Mouse (Mus musculus) thymus, adult 2 months (tissue): Measurements from ENCODE around the gene Gpr179. TPM values are rescaled to one million over a fixed set of nuclear protein-coding genes. Genes with fewer than 3 reads are reported as not detected.

Source experiments
- DNase-seq: peaks from one replicate; pipeline ENCODE4 v3.0.0; 2021
- H3K27ac ChIP-seq: fragments of 200-500 bp; 2 replicates; pipeline ENCODE4 v1.5.1; 2012; ENCODE audit warnings: low read length, control low read depth; ENCODE audit not compliant: control insufficient read depth, insufficient read depth
- H3K27me3 ChIP-seq: fragments of 200-500 bp; 2 replicates; pipeline ENCODE4 v1.6.1; 2012; ENCODE audit warnings: mild to moderate bottlenecking, low read length, moderate library complexity, mixed read lengths; ENCODE audit not compliant: control insufficient read depth, insufficient read depth
- H3K36me3 ChIP-seq: fragments of 200-500 bp; 2 replicates; pipeline ENCODE4 v1.6.1; 2012; ENCODE audit warnings: mild to moderate bottlenecking, low read length, moderate library complexity; ENCODE audit not compliant: control insufficient read depth, insufficient read depth
- H3K4me1 ChIP-seq: fragments of 200-500 bp; replicated peaks from 2 replicates; pipeline ENCODE4 v1.6.1; 2012; ENCODE audit warnings: low read length; ENCODE audit not compliant: control insufficient read depth, insufficient read depth
- H3K4me3 ChIP-seq: fragments of 200-500 bp; 2 replicates; pipeline ENCODE4 v1.5.1; 2012; ENCODE audit warnings: mild to moderate bottlenecking, low read length, control low read depth, moderate library complexity; ENCODE audit not compliant: control insufficient read depth, insufficient read depth
- CTCF ChIP-seq: fragments of 200-500 bp; IDR thresholded peaks from 2 replicates; pipeline ENCODE4 v1.5.1; 2012; ENCODE audit warnings: mild to moderate bottlenecking, control low read depth, low read length, moderate library complexity, borderline replicate concordance; ENCODE audit not compliant: control insufficient read depth, poor library complexity, insufficient read depth; ENCODE audit errors: extremely low read depth
- POLR2A ChIP-seq: fragments of 200-500 bp; IDR thresholded peaks from 2 replicates; pipeline ENCODE4 v1.6.1; 2012; ENCODE audit warnings: mild to moderate bottlenecking, low read length, control low read depth, moderate library complexity; ENCODE audit not compliant: control insufficient read depth, poor library complexity, insufficient read depth; ENCODE audit errors: extremely low read depth
- WGBS: fragments of 180-500 bp; shearing (Covaris S2); methylation state at CpG from one replicate; pipeline ENCODE4 v1.1.7; 2018; 5-methylcytosine and 5-hydroxymethylcytosine counted together
- polyA plus RNA-seq: library from polyadenylated mRNA; depleted of rRNA; stranded (reverse); fragments of >200 nt; gene quantifications from 2 replicates; pipeline ENCODE4 v1.2.3, GENCODE M21; 2012

Gpr179 gene
- polyA plus RNA-seq, 1 experiment, result 0.54 TPM

- 97% methylated on average over 3 of the region's 4 CpGs for WGBS
- Histone ChIP-seq H3K27me3 (no peaks in the 10 kb centered on the region), H3K4me1 (peaks cover 6% of the 10 kb centered on the region), H3K4me3 (no peak overlapping the region), H3K36me3 (no peaks in the 10 kb centered on the region), H3K27ac (no peak overlapping the region)
- DNase-seq, result no peak
- no peak for TF ChIP-seq CTCF
Observed at GRCm38 (mm10) chr11:97296542-97296941, 55.3 kb downstream of the Gpr179 start.

- TF ChIP-seq CTCF (no peak), POLR2A (no peak)
- H3K27ac ChIP-seq, result no peak overlapping the region
- H3K4me3 ChIP-seq, result no peak overlapping the region
- no peaks in the 10 kb centered on the region for H3K27me3 ChIP-seq
- peaks cover 3% of the 10 kb centered on the region for H3K4me1 ChIP-seq
- WGBS, result 100% methylated on average over 1 of the region's 1 CpGs
- no peak for DNase-seq
- H3K36me3 ChIP-seq, result no peaks in the 10 kb centered on the region
Observed at GRCm38 (mm10) chr11:97292731-97293130, 59.1 kb downstream of the Gpr179 start.

- no peaks in the 10 kb centered on the region for H3K4me1 ChIP-seq
- TF ChIP-seq POLR2A (no peak), CTCF (no peak)
- WGBS, result 85% methylated on average over 12 of the region's 12 CpGs
- H3K27me3 ChIP-seq, result no peaks in the 10 kb centered on the region
- no peak overlapping the region for H3K4me3 ChIP-seq
- H3K36me3 ChIP-seq, result no peaks in the 10 kb centered on the region
- no peak overlapping the region for H3K27ac ChIP-seq
- DNase-seq, result no peak
Observed at GRCm38 (mm10) chr11:97289276-97290230, 62.3 kb downstream of the Gpr179 start.

GRCm38 (mm10) chr11:97287643-97288042 is 64.2 kb downstream of the Gpr179 start:
- Histone ChIP-seq H3K27ac (no peak overlapping the region), H3K4me1 (no peaks in the 10 kb centered on the region), H3K27me3 (no peaks in the 10 kb centered on the region), H3K36me3 (no peaks in the 10 kb centered on the region), H3K4me3 (no peak overlapping the region)
- DNase-seq, result no peak
- no peak for TF ChIP-seq CTCF

GRCm38 (mm10) chr11:97286973-97287372 is 64.9 kb downstream of the Gpr179 start:
- no peaks in the 10 kb centered on the region for H3K4me1 ChIP-seq
- no peaks in the 10 kb centered on the region for H3K36me3 ChIP-seq
- H3K27me3 ChIP-seq, result no peaks in the 10 kb centered on the region
- H3K4me3 ChIP-seq, result no peak overlapping the region
- no peak for DNase-seq
- no peak overlapping the region for H3K27ac ChIP-seq
- TF ChIP-seq POLR2A, result no peak
- no peak for TF ChIP-seq CTCF
- WGBS, result 91% methylated on average over 6 of the region's 6 CpGs

GRCm38 (mm10) chr11:97285852-97286775 is 65.8 kb downstream of the Gpr179 start:
- no peak overlapping the region for H3K4me3 ChIP-seq
- 85% methylated on average over 9 of the region's 9 CpGs for WGBS
- no peaks in the 10 kb centered on the region for H3K27me3 ChIP-seq
- no peak for DNase-seq
- H3K27ac ChIP-seq, result no peak overlapping the region
- no peaks in the 10 kb centered on the region for H3K4me1 ChIP-seq
- H3K36me3 ChIP-seq, result no peaks in the 10 kb centered on the region
- TF ChIP-seq CTCF (no peak), POLR2A (no peak)
